Mouse (Mus musculus) thymus, adult 2 months (tissue): Measurements from ENCODE around the gene Rims4. TPM values are rescaled to one million over a fixed set of nuclear protein-coding genes. Genes with fewer than 3 reads are reported as not detected.

Experiments used
- DNase-seq: peaks from one replicate; pipeline ENCODE4 v3.0.0; 2021
- H3K27ac ChIP-seq: fragments of 200-500 bp; 2 replicates; pipeline ENCODE4 v1.5.1; 2012; ENCODE audit warnings: low read length, control low read depth; ENCODE audit not compliant: control insufficient read depth, insufficient read depth
- H3K27me3 ChIP-seq: fragments of 200-500 bp; 2 replicates; pipeline ENCODE4 v1.6.1; 2012; ENCODE audit warnings: mild to moderate bottlenecking, low read length, moderate library complexity, mixed read lengths; ENCODE audit not compliant: control insufficient read depth, insufficient read depth
- H3K36me3 ChIP-seq: fragments of 200-500 bp; 2 replicates; pipeline ENCODE4 v1.6.1; 2012; ENCODE audit warnings: mild to moderate bottlenecking, low read length, moderate library complexity; ENCODE audit not compliant: control insufficient read depth, insufficient read depth
- H3K4me1 ChIP-seq: fragments of 200-500 bp; replicated peaks from 2 replicates; pipeline ENCODE4 v1.6.1; 2012; ENCODE audit warnings: low read length; ENCODE audit not compliant: control insufficient read depth, insufficient read depth
- H3K4me3 ChIP-seq: fragments of 200-500 bp; 2 replicates; pipeline ENCODE4 v1.5.1; 2012; ENCODE audit warnings: mild to moderate bottlenecking, low read length, control low read depth, moderate library complexity; ENCODE audit not compliant: control insufficient read depth, insufficient read depth
- CTCF ChIP-seq: fragments of 200-500 bp; IDR thresholded peaks from 2 replicates; pipeline ENCODE4 v1.5.1; 2012; ENCODE audit warnings: mild to moderate bottlenecking, control low read depth, low read length, moderate library complexity, borderline replicate concordance; ENCODE audit not compliant: control insufficient read depth, poor library complexity, insufficient read depth; ENCODE audit errors: extremely low read depth
- POLR2A ChIP-seq: fragments of 200-500 bp; IDR thresholded peaks from 2 replicates; pipeline ENCODE4 v1.6.1; 2012; ENCODE audit warnings: mild to moderate bottlenecking, low read length, control low read depth, moderate library complexity; ENCODE audit not compliant: control insufficient read depth, poor library complexity, insufficient read depth; ENCODE audit errors: extremely low read depth
- WGBS: fragments of 180-500 bp; shearing (Covaris S2); methylation state at CpG from one replicate; pipeline ENCODE4 v1.1.7; 2018; 5-methylcytosine and 5-hydroxymethylcytosine counted together
- polyA plus RNA-seq: library from polyadenylated mRNA; depleted of rRNA; stranded (reverse); fragments of >200 nt; gene quantifications from 2 replicates; pipeline ENCODE4 v1.2.3, GENCODE M21; 2012

The Rims4 gene
- polyA plus RNA-seq, 1 experiment: 0.04 TPM

DNA sequence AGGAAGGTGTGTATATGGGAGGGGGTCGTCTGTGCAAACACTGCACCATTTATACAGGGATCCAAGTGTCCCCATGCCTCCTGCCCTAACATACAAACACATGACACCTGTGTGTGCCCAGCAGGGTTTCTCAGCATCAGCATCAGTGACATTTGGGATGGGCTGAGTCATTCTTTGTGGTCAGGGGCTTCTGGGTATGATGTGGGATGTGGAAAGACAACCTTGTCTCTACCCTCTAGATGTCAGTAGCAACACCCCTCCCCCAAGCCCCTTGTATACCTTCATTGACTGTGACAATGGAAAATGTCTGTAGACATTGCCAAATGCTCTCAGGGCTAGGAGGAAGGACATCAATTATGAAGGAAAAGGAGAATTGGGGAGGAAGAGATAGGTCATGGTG, 87.3 kb downstream of the Rims4 start:
- no peak for TF ChIP-seq CTCF
- no peak for TF ChIP-seq POLR2A
- WGBS: 74% methylated on average over 1 of the region's 1 CpGs
- H3K27me3 ChIP-seq: no peaks in the 10 kb centered on the region

GRCm38 (mm10) chr2:163826494-163826893, 92.0 kb downstream of the Rims4 start:
- no peak overlapping the region for H3K27ac ChIP-seq
- no peaks in the 10 kb centered on the region for H3K4me1 ChIP-seq
- no peaks in the 10 kb centered on the region for H3K27me3 ChIP-seq
- DNase-seq: no peak
- H3K36me3 ChIP-seq: no peaks in the 10 kb centered on the region
- TF ChIP-seq CTCF (no peak), POLR2A (no peak)
- 58% methylated on average over 5 of the region's 5 CpGs for WGBS
- H3K4me3 ChIP-seq: no peak overlapping the region

More for the DNA sequence above, 87.3 kb downstream of the Rims4 start:
- no peaks in the 10 kb centered on the region for H3K4me1 ChIP-seq
- H3K4me3 ChIP-seq: no peak overlapping the region
- H3K36me3 ChIP-seq: no peaks in the 10 kb centered on the region
- DNase-seq: no peak
- no peak overlapping the region for H3K27ac ChIP-seq

GRCm38 (mm10) chr2:163825861-163826260, 92.6 kb downstream of the Rims4 start:
- no peak for TF ChIP-seq CTCF
- TF ChIP-seq POLR2A: no peak
- DNase-seq: no peak
- WGBS: 95% methylated on average over 1 of the region's 1 CpGs
- Histone ChIP-seq H3K27me3 (no peaks in the 10 kb centered on the region), H3K4me1 (no peaks in the 10 kb centered on the region), H3K27ac (no peak overlapping the region), H3K4me3 (no peak overlapping the region), H3K36me3 (no peaks in the 10 kb centered on the region)

GRCm38 (mm10) chr2:163823771-163824170, 94.7 kb downstream of the Rims4 start:
- no peak for DNase-seq
- WGBS: 79% methylated on average over 11 of the region's 11 CpGs
- no peaks in the 10 kb centered on the region for H3K27me3 ChIP-seq
- H3K36me3 ChIP-seq: no peaks in the 10 kb centered on the region
- no peak for TF ChIP-seq CTCF
- no peak for TF ChIP-seq POLR2A
- no peak overlapping the region for H3K4me3 ChIP-seq
- no peak overlapping the region for H3K27ac ChIP-seq
- H3K4me1 ChIP-seq: no peaks in the 10 kb centered on the region

GRCm38 (mm10) chr2:163823248-163823647, 95.2 kb downstream of the Rims4 start:
- Histone ChIP-seq H3K4me1 (no peaks in the 10 kb centered on the region), H3K27me3 (no peaks in the 10 kb centered on the region), H3K27ac (no peak overlapping the region), H3K36me3 (no peaks in the 10 kb centered on the region), H3K4me3 (no peak overlapping the region)
- peak; percentile 51 for DNase-seq
- TF ChIP-seq POLR2A (no peak), CTCF (peak; percentile 89)
- WGBS: 7% methylated on average over 4 of the region's 4 CpGs

- Histone ChIP-seq H3K4me1 (no peaks in the 10 kb centered on the region), H3K27ac (no peak within 1 kb of the TSS), H3K4me3 (no peak within 1 kb of the TSS), H3K36me3 (no peaks in the 10 kb centered on the region), H3K27me3 (no peaks in the 10 kb centered on the region)
- TF ChIP-seq POLR2A (no peak), CTCF (no peak)
- DNase-seq: no peak
- WGBS: 29% methylated on average over 4 of the region's 4 CpGs
These were observed 97.9 kb downstream of the Rims4 start, which contains the start of gene Ccn5 for GRCm38 (mm10) chr2:163820607-163821006. Gene Ccn5, plus strand, starts transcription at chr2:163820861.

DNA sequence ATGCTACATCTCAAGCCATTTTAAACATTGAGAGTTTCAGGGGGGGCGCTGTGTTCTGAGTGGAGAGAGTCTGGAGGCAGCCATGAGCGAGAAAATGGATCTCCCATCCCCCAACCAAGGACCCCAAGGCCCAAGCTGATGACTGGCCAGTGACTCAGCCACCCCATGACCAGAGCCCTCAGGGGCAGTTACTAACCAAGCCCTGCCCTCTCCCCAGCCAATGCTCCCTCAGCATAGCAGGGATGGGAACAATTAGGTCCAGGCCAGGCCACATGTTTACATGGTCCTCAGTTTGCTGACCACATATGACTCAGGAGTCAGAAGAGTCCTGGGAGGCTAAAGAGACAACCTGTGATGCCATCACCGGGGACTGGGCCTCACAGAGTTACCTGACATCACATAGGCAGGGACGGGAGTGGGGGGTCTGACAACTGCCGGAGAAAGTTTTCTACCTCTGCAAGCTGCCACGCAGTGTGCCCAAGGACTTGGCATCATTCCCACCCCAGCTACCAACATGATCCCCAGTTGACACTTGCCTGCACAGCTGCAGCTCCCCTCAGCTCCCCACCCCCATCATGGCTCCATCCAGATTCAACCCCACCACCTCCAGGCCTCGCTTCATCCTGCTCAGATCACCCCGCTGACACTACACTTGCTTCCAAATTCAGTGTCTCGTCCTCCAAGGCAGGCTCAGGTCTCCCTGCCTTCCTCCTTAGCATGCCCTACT, 103.6 kb downstream of the Rims4 start:
- Histone ChIP-seq H3K27ac (no peak overlapping the region), H3K36me3 (no peaks in the 10 kb centered on the region), H3K4me3 (no peak overlapping the region), H3K4me1 (no peaks in the 10 kb centered on the region), H3K27me3 (no peaks in the 10 kb centered on the region)
- WGBS: 77% methylated on average over 9 of the region's 9 CpGs
- TF ChIP-seq CTCF: no peak
- no peak for TF ChIP-seq POLR2A
- no peak for DNase-seq
